Mouse (Mus musculus) CD4-positive, CD25-positive, alpha-beta regulatory T cell (primary cell): ENCODE data around the gene Chchd1. TPM values are rescaled to one million over a fixed set of nuclear protein-coding genes. Genes with fewer than 3 reads are reported as not detected.

Experiments used
- polyA plus RNA-seq: library from polyadenylated mRNA; unstranded; fragments of 100-300 nt; shearing (Covaris generic); gene quantifications from one replicate; pipeline ENCODE4 v1.2.1, GENCODE M21; 2017

Gene Chchd1
- 127 TPM for polyA plus RNA-seq

DNA sequence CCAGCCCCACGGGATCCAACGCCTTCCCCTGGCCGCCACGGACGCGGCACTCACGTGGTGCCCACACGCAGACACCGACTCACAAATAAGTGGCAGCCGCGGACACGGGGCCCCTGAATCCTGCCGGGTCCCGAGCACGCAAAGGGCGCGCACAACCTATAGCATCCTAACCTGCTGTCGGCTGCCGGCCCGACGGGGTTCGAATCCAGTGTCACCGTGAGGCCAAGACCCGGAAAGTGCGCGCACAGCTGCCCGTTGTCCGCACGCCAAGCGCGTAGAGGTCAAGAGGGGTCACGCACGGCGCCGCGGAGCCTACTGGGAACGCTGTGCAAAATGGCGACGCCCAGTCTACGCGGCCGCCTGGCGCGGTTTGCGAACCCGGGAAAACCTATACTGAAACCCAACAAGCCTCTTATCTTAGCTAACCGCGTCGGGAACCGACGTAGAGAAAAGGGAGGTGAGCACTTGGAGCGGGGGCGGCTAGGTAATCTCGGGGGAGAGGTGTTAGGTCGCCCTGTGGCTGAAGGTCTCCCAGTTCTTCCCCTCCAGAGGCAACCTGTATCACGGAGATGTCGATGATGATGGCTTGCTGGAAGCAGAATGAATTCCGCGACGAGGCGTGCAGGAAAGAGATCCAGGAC lies at the start of gene Chchd1:
Gene Chchd1, plus strand, starts transcription at position 266 of the 641 bp plus-strand sequence.

DNA sequence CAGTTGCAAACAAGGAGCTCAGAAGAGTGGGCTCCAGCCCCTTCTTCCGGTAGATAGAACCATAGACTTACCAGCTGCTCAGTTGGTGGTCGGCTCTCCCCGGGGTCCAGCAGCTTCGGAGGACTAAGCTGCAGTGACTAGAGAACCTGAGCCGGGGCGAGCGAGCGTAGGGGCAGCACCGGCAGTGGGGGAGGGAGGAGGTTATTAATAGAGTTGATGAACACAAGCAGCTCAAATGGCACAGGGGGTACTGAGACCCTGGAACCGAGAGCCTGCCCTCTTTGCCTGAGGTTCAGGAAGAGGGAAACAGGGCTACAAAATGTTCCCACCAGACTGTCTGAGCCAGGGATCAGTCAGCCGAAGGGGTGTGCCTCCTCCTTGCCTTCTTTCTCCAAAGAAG lies 46.4 kb upstream of the Chchd1 start, which contains the start of gene Myoz1:
Gene Myoz1, minus strand, starts transcription at position 180 of the 400 bp plus-strand sequence.

DNA sequence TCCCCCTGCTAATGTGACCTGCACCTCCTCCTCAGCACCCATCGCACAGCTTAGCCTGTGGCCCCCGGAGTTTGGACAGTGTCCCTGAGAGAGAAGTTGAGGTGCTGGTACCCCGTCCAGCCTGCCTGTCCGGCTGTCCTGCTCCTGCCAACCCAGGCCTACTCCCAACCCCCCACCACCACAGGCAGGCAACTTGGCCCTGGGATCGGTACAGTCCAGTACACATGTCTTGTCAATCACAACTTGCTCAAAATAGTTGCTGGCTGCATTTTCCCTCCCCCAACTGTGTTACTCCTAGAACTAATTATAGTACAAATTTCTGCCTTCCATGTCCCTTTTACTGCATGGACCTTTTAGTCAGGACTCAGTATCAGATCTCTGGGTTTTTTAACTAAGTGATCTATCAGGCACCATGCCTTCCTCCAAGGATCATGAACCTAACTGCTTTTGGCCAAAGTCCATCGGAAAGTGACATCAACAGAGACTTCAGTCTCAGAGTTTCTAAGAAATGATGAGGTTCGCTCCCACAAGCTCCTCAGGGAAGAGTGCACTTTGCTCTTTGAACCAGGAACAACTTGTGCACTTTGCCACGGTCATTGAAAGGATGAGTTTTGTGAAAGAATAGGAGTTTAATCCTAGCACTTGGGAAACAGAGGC lies 34.5 kb upstream of the Chchd1 start, which contains the start of gene Synpo2l:
Gene Synpo2l, minus strand, starts transcription at position 201 of the 657 bp plus-strand sequence.

DNA sequence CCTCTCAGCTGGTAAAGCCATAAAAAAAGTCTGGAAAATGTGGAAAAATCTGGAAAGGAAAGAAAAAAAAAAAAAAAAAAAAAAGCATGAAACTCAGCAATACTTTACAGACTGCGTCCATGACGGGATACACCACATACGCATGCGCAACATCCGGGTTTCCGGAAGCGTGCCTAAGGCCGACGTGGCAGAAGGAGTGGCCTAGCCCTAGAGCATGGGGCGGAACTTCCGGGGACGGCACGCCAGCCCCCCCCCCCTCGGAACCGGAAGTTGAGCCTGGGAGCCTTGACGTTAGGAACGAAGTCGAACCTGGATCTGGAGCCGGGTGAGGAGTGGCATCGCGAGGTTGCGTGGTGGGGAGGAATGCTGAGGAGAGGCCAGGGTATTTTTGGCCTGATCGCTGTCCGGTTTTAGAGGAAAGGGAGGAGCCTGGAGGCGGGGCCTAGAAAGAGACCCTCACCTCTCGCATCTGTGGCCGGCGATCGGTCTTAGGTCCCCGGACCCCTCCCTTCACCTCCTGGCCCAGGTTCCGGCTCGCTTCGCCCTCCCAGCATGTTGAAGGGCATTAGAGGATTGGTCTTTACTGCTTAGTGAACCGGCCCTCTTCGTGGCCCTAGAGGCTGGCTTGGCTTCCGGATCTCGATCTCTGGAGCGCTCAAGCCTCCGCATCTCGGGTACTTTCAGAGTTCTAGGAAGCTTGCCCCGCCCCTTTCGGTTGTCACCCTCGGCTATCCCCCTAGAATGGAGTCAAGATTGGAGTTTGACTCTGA lies 28.6 kb upstream of the Chchd1 start, which contains the start of gene Sec24c:
Gene Sec24c, plus strand, starts transcription at position 245 of the 770 bp plus-strand sequence.

DNA sequence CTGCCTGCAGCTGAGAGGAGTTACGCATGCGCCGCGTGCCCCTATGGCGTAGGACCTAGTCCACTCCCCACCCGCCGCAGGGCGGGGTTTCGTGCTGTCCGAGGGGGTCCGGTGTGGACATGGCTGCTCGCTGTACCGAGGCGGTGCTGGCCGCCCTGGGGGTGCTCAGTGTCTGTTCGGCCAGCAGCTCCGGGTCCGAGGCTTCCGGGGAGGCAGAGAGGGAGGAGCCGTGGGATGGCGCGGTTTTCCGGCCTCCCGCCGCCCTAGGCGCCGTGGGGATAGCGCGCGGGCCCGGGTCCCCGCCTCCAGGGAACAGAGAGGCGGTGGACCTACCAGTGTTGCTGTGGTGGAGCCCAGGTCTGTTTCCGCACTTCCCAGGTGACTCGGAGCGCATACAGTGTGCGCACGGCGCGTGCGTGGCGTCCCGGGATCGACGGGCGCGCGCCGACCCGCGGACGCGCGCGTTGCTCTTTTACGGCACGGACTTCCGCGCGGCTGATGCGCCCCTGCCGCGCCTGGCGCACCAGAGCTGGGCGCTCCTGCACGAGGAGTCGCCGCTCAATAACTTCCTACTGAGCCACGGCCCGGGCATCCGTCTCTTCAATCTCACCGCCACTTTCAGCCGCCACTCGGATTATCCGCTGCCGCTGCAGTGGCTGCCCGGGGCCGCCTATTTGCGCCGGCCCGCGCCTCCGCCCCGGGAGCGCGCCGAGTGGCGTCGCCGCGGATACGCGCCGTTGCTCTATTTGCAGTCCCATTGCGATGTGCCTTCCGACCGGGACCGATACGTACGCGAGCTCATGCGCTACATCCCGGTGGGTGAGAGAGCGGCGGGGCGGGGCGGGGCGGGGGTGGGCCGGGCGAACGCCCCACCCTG lies 7.7 kb upstream of the Chchd1 start, which contains the start of gene Fut11:
Gene Fut11, plus strand, starts transcription at position 85 of the 877 bp plus-strand sequence.

DNA sequence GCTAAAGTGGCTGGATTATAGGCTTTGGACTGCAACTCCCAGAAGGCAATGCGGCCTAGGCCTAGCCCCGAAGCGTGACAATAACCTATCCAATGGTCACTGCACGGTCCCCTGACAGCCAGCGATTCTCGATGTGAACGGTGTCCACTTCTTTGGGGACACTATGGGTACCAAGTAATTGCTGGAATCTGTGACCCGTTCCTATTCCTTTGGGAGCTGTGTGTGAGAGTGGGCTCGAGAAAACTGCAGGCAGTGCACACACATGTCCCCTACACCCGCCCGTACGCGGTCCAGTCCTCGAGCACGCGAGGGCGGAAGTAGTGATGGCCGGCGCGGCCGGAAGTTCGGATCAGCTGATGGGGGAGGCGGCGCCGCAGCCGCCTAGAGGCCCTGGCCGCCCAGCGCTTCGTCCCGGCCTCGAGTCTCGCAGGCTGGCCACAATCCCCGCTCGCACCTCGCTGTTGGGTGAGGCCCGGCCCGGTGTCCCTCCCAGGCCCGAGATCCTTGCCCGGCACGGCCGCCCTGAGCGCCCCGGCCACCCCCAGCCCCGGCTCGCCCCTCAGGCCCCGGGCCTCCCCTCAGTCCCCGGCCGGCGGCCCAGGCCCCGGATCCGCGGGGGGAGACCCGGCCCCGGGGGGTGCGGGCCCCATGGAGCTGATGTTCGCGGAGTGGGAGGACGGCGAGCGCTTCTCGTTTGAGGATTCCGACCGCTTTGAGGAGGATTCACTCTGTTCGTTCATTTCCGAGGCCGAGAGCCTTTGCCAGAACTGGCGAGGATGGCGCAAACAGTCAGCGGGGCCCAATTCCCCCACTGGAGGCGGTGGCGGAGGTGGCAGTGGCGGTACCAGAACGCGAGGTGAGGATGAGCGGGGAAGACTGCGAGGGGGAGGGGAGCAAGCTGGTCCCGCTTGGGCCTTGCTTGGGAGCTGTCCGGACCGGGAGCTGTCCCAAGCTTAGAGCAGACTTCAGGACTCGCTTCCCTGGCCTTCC lies 4.7 kb downstream of the Chchd1 start, which contains the start of gene Zswim8:
Gene Zswim8, plus strand, starts transcription at position 352 of the 990 bp plus-strand sequence.

DNA sequence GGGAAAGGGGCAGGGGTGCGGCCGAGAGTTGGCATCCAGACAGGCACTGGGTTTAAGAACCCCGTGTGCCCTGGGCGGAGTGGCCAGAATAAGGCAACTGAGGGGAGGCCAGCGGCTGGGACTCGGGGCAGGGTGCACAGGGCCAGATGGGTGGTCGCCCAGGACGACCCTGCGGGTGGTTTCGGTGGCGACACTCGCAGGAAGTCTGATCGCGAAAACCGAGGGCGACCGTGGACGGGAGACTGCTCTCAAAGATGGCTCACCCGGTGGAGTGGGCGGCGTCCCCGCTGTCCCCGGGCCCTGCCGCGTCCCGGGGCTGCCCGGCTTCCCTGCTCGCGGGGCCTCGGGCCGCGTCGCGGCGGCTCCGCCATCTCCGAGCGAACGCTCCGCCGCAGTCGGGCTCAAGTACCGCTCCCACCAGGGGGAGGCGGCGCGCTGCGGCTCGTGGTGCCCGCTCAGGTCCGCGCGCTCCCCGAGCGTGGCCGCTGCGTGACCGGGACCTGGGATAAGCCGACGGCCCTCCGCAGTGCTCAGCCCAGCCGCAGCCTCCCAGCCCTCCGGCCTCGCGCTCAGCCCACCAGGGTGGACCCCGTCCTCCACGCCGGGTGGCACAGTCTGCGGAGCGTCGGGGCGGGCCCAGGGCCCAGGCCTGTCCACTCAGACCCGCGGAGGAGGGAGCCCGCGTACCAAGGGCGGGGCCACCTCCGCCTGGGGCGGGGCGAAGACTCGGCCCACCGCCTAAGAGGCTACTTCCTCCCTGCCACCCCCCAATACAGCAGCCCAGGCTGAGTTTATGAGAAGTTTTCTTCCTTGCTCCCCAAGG lies 31.4 kb downstream of the Chchd1 start, which contains the start of gene Ndst2:
Gene Ndst2, minus strand, starts transcription at position 611 of the 823 bp plus-strand sequence.

Other genes with a start within 250 kb of the Chchd1 start
- gene Anxa7, start 222.9 kb upstream of the Chchd1 start, polyA plus RNA-seq: 44.0 TPM
- gene Mss51, start 206.1 kb upstream of the Chchd1 start, polyA plus RNA-seq: 1.7 TPM
- 31.4 TPM for gene Ppp3cb, start 156.4 kb upstream of the Chchd1 start, polyA plus RNA-seq
- gene Usp54, start 61.9 kb upstream of the Chchd1 start, polyA plus RNA-seq: 3.5 TPM
- gene Myoz1, start 46.5 kb upstream of the Chchd1 start, polyA plus RNA-seq: not detected
- gene Synpo2l, start 34.7 kb upstream of the Chchd1 start, polyA plus RNA-seq: not detected
- gene Sec24c, start 28.7 kb upstream of the Chchd1 start, polyA plus RNA-seq: 226 TPM
- 12.2 TPM for gene Fut11, start 8.0 kb upstream of the Chchd1 start, polyA plus RNA-seq
- 49.7 TPM for gene Zswim8, start 4.5 kb downstream of the Chchd1 start, polyA plus RNA-seq
- gene Ndst2, start 31.6 kb downstream of the Chchd1 start, polyA plus RNA-seq: 54.5 TPM
- gene Camk2g, start 91.1 kb downstream of the Chchd1 start, polyA plus RNA-seq: 7.6 TPM
- not detected for gene Plau, start 133.7 kb downstream of the Chchd1 start, polyA plus RNA-seq
- 1.7 TPM for gene Vcl, start 226.4 kb downstream of the Chchd1 start, polyA plus RNA-seq